Mouse (Mus musculus) myocyte (in vitro differentiated cells): ENCODE data around the gene Tuba3b.

Experiments
- POLR2A ChIP-seq: IDR thresholded peaks from one replicate; pipeline ENCODE4 v1.6.1; 2011; ENCODE audit warnings: low read depth, mild to moderate bottlenecking, control low read depth, moderate library complexity; ENCODE audit not compliant: insufficient read length
- TCF3 ChIP-seq: IDR thresholded peaks from one replicate; pipeline ENCODE4 v1.6.1; 2011; ENCODE audit warnings: low read depth, control low read depth; ENCODE audit not compliant: insufficient read length

GRCm38 (mm10) chr6:145634454-145634853, 18.9 kb downstream of the Tuba3b start:
- TF ChIP-seq TCF3: no peak
- no peak for TF ChIP-seq POLR2A
